Mouse (Mus musculus): ENCODE measurements around the gene Ywhae. TPM values are rescaled to one million over a fixed set of nuclear protein-coding genes. Genes with fewer than 3 reads are reported as not detected.
A peak's percentile ranks its signal among the peaks of the same experiment; 100 is the strongest.

Ywhae gene
- polyA plus RNA-seq (2014; fragmentation: Nextera tagmentation; extraction: Ambion mirVana) = 893 and 924 TPM in 2 replicates

DNA sequence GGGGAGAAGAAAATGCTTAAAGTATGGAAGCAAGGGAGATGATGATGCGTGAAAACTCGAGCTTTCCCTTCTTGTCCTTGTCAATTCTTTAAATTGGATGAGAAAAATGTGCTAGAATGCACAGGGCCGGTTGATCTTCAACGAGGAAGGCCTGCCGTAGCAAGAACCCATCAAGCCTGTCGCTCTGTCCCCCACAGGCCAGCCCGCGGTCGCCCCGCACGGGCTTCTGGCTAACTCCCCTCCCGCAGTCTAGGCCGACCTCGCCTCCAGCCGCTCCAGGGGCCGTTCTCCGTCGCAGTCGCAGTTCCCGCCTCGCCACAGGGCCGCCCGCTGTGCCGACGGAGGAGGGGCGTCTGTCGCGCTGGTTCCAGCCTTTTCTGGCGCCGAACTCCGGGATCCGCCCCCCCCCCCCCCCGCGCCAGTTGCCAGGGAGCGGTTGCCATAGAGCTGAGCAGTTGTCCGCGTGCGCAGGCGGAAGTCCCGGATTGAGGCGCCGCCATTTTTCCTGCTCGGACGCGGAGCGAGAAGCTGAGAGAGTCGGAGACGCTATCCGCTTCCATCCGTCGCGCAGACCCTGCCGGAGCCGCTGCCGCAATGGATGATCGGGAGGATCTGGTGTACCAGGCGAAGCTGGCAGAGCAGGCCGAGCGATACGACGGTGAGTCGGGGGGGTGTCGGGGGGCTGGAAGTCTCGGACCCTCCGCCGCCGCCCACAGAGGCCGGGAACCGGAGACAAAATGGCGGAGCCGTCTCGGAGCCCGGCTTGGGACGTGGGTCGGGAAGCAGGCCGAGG lies at the start of gene Ywhae:
Gene Ywhae (plus strand): TSS at position 436 of the 793 bp plus-strand sequence.
- Histone ChIP-seq H3K27me3 (ENCODE audit: control insufficient read depth, insufficient read depth, low read length) (no peaks in the 10 kb centered on the region), H3K4me1 (ENCODE audit: control insufficient read depth, insufficient read depth, low read length) (peaks cover 21% of the 10 kb centered on the region), H3K36me3 (ENCODE audit: control insufficient read depth, insufficient read depth, low read length) (no peaks in the 10 kb centered on the region), H3K4me2 (peak within 1 kb of the TSS; percentile 88), H3K9me3 (replicated peaks; ENCODE audit: control insufficient read depth, low read length) (no peaks in the 10 kb centered on the region), H3K27ac (ENCODE audit: low read depth, low read length) (peak within 1 kb of the TSS; percentile 98), H3K9ac (ENCODE audit: low read depth, low read length) (peak within 1 kb of the TSS; percentile 100), H3K4me3 (ENCODE audit: low read depth, low read length) (peak within 1 kb of the TSS; percentile 95)
- WGBS (ENCODE audit: insufficient replicate concordance) = under 1% methylated on average over 73 of the region's 76 CpGs
- peak; percentile 91 for ATAC-seq (replicated peaks; ENCODE audit: insufficient number of reproducible peaks, low FRiP score, low TSS enrichment)

DNA sequence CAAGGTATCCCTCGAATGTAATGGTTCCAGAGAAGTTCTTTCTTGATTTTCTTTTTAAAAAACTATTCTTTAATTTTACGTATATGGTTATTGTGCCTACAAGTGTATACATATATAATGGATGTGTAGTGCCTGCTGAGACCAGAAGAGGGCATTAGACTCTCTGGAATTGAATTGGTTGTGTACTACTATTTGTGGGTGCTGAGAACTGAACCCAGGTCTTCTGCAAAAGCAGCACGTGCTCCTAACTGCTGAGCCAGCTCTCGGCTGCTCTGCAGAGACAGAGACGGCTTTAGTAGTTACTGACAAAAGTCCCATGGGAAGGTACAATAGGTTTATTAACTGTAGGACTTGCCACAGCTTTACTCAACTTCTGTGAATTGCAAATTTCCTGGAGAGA lies 48.2 kb upstream of the Ywhae start:
- H3K27me3 ChIP-seq (ENCODE audit: control insufficient read depth, insufficient read depth, low read length) = no peaks in the 10 kb centered on the region
- no peak overlapping the region for H3K27ac ChIP-seq (ENCODE audit: low read depth, low read length)
- ATAC-seq (replicated peaks; ENCODE audit: insufficient number of reproducible peaks, low FRiP score, low TSS enrichment) = no peak
- H3K4me1 ChIP-seq (ENCODE audit: control insufficient read depth, insufficient read depth, low read length) = peaks cover 18% of the 10 kb centered on the region
- no peak overlapping the region for H3K4me2 ChIP-seq
- 94% methylated on average over 5 of the region's 5 CpGs for WGBS (ENCODE audit: insufficient replicate concordance)
- H3K36me3 ChIP-seq (ENCODE audit: control insufficient read depth, insufficient read depth, low read length) = no peaks in the 10 kb centered on the region
- no peak overlapping the region for H3K4me3 ChIP-seq (ENCODE audit: low read depth, low read length)
- no peaks in the 10 kb centered on the region for H3K9me3 ChIP-seq (replicated peaks; ENCODE audit: control insufficient read depth, low read length)
- H3K9ac ChIP-seq (ENCODE audit: low read depth, low read length) = no peak overlapping the region

DNA sequence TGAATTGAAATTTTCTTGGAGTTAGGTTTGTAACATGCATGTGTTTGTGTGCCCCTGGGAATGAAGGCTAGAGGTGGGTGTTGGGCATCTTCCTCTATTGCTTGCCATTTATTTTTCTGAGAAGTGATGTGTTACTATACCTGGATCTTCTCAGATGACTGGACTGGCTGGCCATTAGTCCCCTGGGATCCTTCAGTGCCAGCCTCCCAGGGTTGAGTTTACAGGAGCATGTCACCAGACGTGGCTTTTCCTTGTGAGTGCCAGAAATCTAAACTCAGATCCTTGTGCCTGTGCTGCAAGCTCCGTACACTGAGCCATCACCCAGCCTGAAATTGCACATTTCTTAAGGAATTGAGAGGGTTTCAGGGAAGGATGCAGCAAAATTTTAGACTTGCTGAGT lies 47.7 kb upstream of the Ywhae start:
- Histone ChIP-seq H3K27me3 (ENCODE audit: control insufficient read depth, insufficient read depth, low read length) (no peaks in the 10 kb centered on the region), H3K9ac (ENCODE audit: low read depth, low read length) (no peak overlapping the region), H3K9me3 (replicated peaks; ENCODE audit: control insufficient read depth, low read length) (no peaks in the 10 kb centered on the region), H3K4me2 (no peak overlapping the region), H3K4me1 (ENCODE audit: control insufficient read depth, insufficient read depth, low read length) (peaks cover 18% of the 10 kb centered on the region), H3K4me3 (ENCODE audit: low read depth, low read length) (no peak overlapping the region), H3K27ac (ENCODE audit: low read depth, low read length) (no peak overlapping the region), H3K36me3 (ENCODE audit: control insufficient read depth, insufficient read depth, low read length) (no peaks in the 10 kb centered on the region)
- ATAC-seq (replicated peaks; ENCODE audit: insufficient number of reproducible peaks, low FRiP score, low TSS enrichment) = no peak
- 71% methylated on average over 2 of the region's 2 CpGs for WGBS (ENCODE audit: insufficient replicate concordance)

- Histone ChIP-seq H3K9me3 (replicated peaks; ENCODE audit: control insufficient read depth, low read length) (no peaks in the 10 kb centered on the region), H3K4me1 (ENCODE audit: control insufficient read depth, insufficient read depth, low read length) (peaks cover 7% of the 10 kb centered on the region), H3K36me3 (ENCODE audit: control insufficient read depth, insufficient read depth, low read length) (peaks cover 5% of the 10 kb centered on the region), H3K27me3 (ENCODE audit: control insufficient read depth, insufficient read depth, low read length) (no peaks in the 10 kb centered on the region), H3K4me2 (no peak overlapping the region), H3K9ac (ENCODE audit: low read depth, low read length) (no peak overlapping the region), H3K27ac (ENCODE audit: low read depth, low read length) (0 out of 2 replicates have a peak overlapping the region, but pooled peaks have one; percentile 42), H3K4me3 (ENCODE audit: low read depth, low read length) (no peak overlapping the region)
- 31% methylated on average over 2 of the region's 2 CpGs for WGBS (ENCODE audit: insufficient replicate concordance)
- ATAC-seq (replicated peaks; ENCODE audit: insufficient number of reproducible peaks, low FRiP score, low TSS enrichment) = no peak
Observed at GRCm38 (mm10) chr11:75687343-75687993, 45.2 kb upstream of the Ywhae start.

- Histone ChIP-seq H3K27me3 (ENCODE audit: control insufficient read depth, insufficient read depth, low read length) (no peaks in the 10 kb centered on the region), H3K4me3 (ENCODE audit: low read depth, low read length) (no peak overlapping the region), H3K27ac (ENCODE audit: low read depth, low read length) (0 out of 2 replicates have a peak overlapping the region, but pooled peaks have one; percentile 42), H3K4me2 (no peak overlapping the region), H3K9ac (ENCODE audit: low read depth, low read length) (no peak overlapping the region), H3K9me3 (replicated peaks; ENCODE audit: control insufficient read depth, low read length) (no peaks in the 10 kb centered on the region), H3K4me1 (ENCODE audit: control insufficient read depth, insufficient read depth, low read length) (peaks cover 7% of the 10 kb centered on the region), H3K36me3 (ENCODE audit: control insufficient read depth, insufficient read depth, low read length) (peaks cover 10% of the 10 kb centered on the region)
- 83% methylated on average over 2 of the region's 2 CpGs for WGBS (ENCODE audit: insufficient replicate concordance)
- ATAC-seq (replicated peaks; ENCODE audit: insufficient number of reproducible peaks, low FRiP score, low TSS enrichment) = no peak
Observed at GRCm38 (mm10) chr11:75688132-75688531, 44.5 kb upstream of the Ywhae start.

DNA sequence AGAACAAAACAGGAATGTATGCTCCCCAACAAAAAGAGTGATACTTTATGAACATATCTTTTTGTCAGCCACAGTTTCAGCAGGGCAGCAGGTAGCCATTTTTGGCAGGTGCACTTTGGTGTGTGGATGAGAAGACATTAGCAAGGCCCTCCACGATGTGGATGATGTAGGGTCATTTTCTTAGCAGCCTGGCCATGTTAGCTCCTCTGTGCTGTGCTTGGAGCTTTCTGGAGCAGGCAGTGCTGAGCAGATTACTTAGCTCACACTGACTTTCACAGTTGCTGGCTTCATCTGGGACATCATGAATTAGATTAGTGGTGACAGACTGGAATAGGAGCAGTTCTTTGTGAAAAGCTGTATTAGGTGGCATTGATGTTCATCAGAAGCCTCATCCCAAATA lies 42.7 kb upstream of the Ywhae start:
- no peak for ATAC-seq (replicated peaks; ENCODE audit: insufficient number of reproducible peaks, low FRiP score, low TSS enrichment)
- H3K4me1 ChIP-seq (ENCODE audit: control insufficient read depth, insufficient read depth, low read length) = peaks cover 7% of the 10 kb centered on the region
- no peak overlapping the region for H3K4me2 ChIP-seq
- 81% methylated on average over 1 of the region's 1 CpGs for WGBS (ENCODE audit: insufficient replicate concordance)
- no peaks in the 10 kb centered on the region for H3K27me3 ChIP-seq (ENCODE audit: control insufficient read depth, insufficient read depth, low read length)
- peaks cover 19% of the 10 kb centered on the region for H3K36me3 ChIP-seq (ENCODE audit: control insufficient read depth, insufficient read depth, low read length)
- H3K27ac ChIP-seq (ENCODE audit: low read depth, low read length) = no peak overlapping the region
- H3K4me3 ChIP-seq (ENCODE audit: low read depth, low read length) = no peak overlapping the region
- no peaks in the 10 kb centered on the region for H3K9me3 ChIP-seq (replicated peaks; ENCODE audit: control insufficient read depth, low read length)
- H3K9ac ChIP-seq (ENCODE audit: low read depth, low read length) = no peak overlapping the region

- Histone ChIP-seq H3K4me2 (no peak overlapping the region), H3K4me1 (ENCODE audit: control insufficient read depth, insufficient read depth, low read length) (peaks cover 7% of the 10 kb centered on the region), H3K36me3 (ENCODE audit: control insufficient read depth, insufficient read depth, low read length) (peaks cover 19% of the 10 kb centered on the region), H3K27me3 (ENCODE audit: control insufficient read depth, insufficient read depth, low read length) (no peaks in the 10 kb centered on the region), H3K4me3 (ENCODE audit: low read depth, low read length) (no peak overlapping the region), H3K27ac (ENCODE audit: low read depth, low read length) (no peak overlapping the region), H3K9me3 (replicated peaks; ENCODE audit: control insufficient read depth, low read length) (no peaks in the 10 kb centered on the region), H3K9ac (ENCODE audit: low read depth, low read length) (no peak overlapping the region)
- no peak for ATAC-seq (replicated peaks; ENCODE audit: insufficient number of reproducible peaks, low FRiP score, low TSS enrichment)
Observed at GRCm38 (mm10) chr11:75691047-75691446, 41.6 kb upstream of the Ywhae start.

DNA sequence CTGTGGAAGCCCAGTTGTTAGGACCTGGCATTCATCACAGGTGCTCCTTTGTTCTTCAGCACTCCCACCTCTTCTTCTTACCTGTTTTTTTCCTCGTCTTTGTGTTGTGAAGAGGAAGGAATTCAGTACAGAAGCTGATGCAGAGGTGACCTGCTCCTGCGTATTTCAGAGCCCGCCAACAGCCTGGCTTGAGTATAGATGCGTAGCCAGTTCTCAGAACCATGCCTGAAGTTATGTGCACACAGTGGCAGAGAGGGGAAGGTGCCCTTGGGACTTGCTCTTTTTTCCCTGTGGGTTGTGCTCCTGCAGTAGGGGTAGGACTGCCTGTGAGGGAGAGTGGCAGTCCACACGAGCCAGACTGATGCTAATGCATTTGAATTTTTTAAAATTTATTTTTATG lies 39.1 kb upstream of the Ywhae start:
- Histone ChIP-seq H3K36me3 (ENCODE audit: control insufficient read depth, insufficient read depth, low read length) (peaks cover 29% of the 10 kb centered on the region), H3K4me1 (ENCODE audit: control insufficient read depth, insufficient read depth, low read length) (no peaks in the 10 kb centered on the region), H3K9me3 (replicated peaks; ENCODE audit: control insufficient read depth, low read length) (no peaks in the 10 kb centered on the region), H3K9ac (ENCODE audit: low read depth, low read length) (no peak overlapping the region), H3K27ac (ENCODE audit: low read depth, low read length) (no peak overlapping the region), H3K4me3 (ENCODE audit: low read depth, low read length) (no peak overlapping the region), H3K4me2 (no peak overlapping the region), H3K27me3 (ENCODE audit: control insufficient read depth, insufficient read depth, low read length) (no peaks in the 10 kb centered on the region)
- no peak for ATAC-seq (replicated peaks; ENCODE audit: insufficient number of reproducible peaks, low FRiP score, low TSS enrichment)
- 92% methylated on average over 5 of the region's 5 CpGs for WGBS (ENCODE audit: insufficient replicate concordance)
